Mouse (Mus musculus): ENCODE data around the gene Nr1i2.

DNA sequence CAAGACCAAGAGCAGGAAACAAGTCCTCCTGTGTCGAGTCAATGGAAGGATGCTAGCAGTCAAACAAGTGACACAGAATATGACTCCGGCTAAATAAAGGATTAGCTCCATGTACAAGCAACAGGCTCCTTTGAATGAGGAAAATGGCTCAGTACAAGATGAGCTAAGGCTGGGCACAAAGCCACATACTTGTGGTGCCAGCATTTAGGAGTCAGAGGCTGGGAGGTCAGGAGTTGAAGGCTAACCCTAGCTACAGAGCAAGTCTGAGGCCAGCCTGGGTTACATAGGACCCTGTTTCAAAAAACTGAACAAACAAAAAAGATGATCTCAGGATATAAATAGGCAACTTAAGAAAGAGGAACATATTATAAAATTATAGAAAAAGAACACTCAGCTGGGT is 4.5 kb downstream of the Nr1i2 start:
- TF ChIP-seq CTCF (IDR thresholded peaks at IDR 0.05; ENCODE audit: low read depth) = no peak
- TF ChIP-seq EP300 (IDR thresholded peaks at IDR 0.05; ENCODE audit: low read depth) = no peak

All from liver, postnatal 0 days (tissue).